Mouse (Mus musculus): ENCODE results near the gene Fbxl13. TPM values are rescaled to one million over a fixed set of nuclear protein-coding genes. Genes with fewer than 3 reads are reported as not detected.
A peak's percentile ranks its signal among the peaks of the same experiment; 100 is the strongest.

Gene Fbxl13
- total and polyA plus RNA-seq, 3 experiments: 0.14 to 0.30 (median 0.19) TPM

DNA sequence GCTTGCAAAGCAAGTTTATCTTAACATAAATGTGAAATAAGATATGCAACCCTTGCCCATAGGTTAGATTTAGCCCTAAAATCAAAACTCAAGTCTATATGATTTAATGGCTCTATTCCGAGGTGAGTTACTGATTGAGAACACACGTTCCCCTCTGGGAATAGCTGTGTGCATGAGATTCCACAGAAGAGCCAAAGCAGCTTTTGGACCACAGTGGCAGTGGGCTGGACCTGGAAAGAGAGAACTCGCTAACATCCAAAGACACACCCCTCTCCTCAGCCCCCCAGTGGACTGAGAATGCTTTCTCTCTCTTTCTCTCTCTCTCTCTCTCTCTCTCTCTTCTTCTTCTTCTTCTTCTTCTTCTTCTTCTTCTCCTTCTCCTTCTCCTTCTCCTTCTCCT lies 100.6 kb downstream of the Fbxl13 start:
- no peak overlapping the region for H3K4me3 ChIP-seq (replicated peaks in 1 of 3; ENCODE audit: low read depth in 2 of 3, low read length in 2 of 3, poor library complexity in 1 of 3)
- H3K9me3 ChIP-seq (replicated peaks; ENCODE audit: low read length): no peaks in the 10 kb centered on the region
- no peak for DNase-seq (ENCODE audit: extremely low read depth)
- dilution Hi-C loops (cut with MboI; ENCODE audit: extremely low pct_ligation_motif_present, extremely low pct_unique_long_range_greater_than_20kb, low sequenced_read_pairs) (no loop called here), in situ Hi-C loops (cut with MboI; ENCODE audit: low pct_ligation_motif_present, low pct_unique_long_range_greater_than_20kb, low sequenced_read_pairs) (no loop called here)
- no peaks in the 10 kb centered on the region for H3K27me3 ChIP-seq (replicated peaks)
- H3K36me3 ChIP-seq (replicated peaks in 1 of 2; ENCODE audit: control insufficient read depth in 1 of 2, insufficient read depth in 1 of 2, low read length in 1 of 2): no peaks in the 10 kb centered on the region
- no peak overlapping the region for H3K9ac ChIP-seq (ENCODE audit: insufficient read depth, low read depth)
- TF ChIP-seq E2F4 (IDR thresholded peaks at IDR 0.05; ENCODE audit: insufficient replicate concordance, low read depth, low read length): no peak
- TF ChIP-seq MYC (IDR thresholded peaks at IDR 0.05; ENCODE audit: low read depth, low read length): no peak
- no peak for TF ChIP-seq ZNF384 (IDR thresholded peaks at IDR 0.05; ENCODE audit: low read depth, low read length)
- no peak for TF ChIP-seq NRF1 (IDR thresholded peaks at IDR 0.05; ENCODE audit: low read depth, low read length)
- TF ChIP-seq BHLHE40 (IDR thresholded peaks at IDR 0.05; ENCODE audit: low read depth, low read length): no peak
- TF ChIP-seq UBTF (IDR thresholded peaks at IDR 0.05; ENCODE audit: low read depth, low read length): no peak
- no peak for TF ChIP-seq MAX (IDR thresholded peaks at IDR 0.05; ENCODE audit: low read length)
- TF ChIP-seq POLR2AphosphoS2 (IDR thresholded peaks at IDR 0.05; ENCODE audit: low read depth, low read length): no peak
- no peak for TF ChIP-seq SMC3 (IDR thresholded peaks at IDR 0.05; ENCODE audit: low read depth, low read length)
- TF ChIP-seq CTCF (conservative IDR thresholded peaks at IDR 0.05 in 1 of 2, IDR thresholded peaks at IDR 0.05 in 1 of 2; ENCODE audit: low read depth in 2 of 2, low read length in 2 of 2): no peak
- no peak for TF ChIP-seq TCF12 (IDR thresholded peaks at IDR 0.05; ENCODE audit: low read depth, low read length)
- no peak overlapping the region for H3K27ac ChIP-seq (ENCODE audit: insufficient read depth, low read depth)
- no peak overlapping the region for H3K4me2 ChIP-seq (ENCODE audit: insufficient read depth, low read depth, poor library complexity, severe bottlenecking)
- H3K4me1 ChIP-seq (ENCODE audit: control insufficient read depth in 1 of 2, insufficient read depth in 2 of 2): peaks cover 8 to 13% of the 10 kb centered on the region in 2 experiments
- no peaks in the 10 kb centered on the region; the same call in 1 of the 2 replicates for H3K79me2 ChIP-seq (replicated peaks; ENCODE audit: control insufficient read depth, extremely low read depth, insufficient read depth, poor library complexity, severe bottlenecking)

DNA sequence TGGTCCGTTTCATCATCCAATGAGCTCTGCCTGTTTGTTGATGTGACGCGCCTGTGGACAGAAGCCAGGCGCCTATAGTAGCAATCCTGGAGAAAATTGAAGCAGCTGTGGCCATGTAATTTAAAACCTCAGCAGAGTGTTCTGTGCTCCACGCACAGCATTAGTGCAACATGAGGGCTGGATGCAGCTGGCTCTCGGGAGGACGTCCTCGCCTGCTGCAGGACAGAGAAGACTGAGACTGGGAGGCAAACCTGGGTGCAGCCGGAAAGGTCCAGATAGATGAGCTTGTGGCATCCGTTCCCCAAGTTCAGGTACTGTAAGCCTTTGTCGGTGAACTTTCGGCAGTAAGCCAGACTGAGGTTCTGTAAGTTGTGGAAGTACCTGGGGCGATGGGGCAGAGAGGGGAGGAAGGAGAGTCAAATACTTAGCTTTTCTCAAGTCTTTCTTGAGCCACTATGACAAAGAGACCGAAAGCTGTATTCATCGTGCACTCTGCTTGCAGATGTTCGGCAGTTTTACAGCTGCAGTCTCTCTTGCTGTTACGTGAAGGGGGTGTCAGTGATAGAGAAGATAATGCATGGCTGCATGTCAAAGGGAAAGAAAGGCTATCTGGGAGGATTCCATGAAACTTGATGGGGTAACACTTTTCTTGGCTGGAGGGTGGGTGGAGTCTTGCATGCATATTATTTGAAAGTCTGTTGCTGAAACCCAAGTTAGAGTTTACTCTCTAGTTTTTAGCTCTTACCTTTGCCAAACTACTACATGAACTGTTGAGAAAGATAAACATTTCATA lies 101.8 kb downstream of the Fbxl13 start, which contains the start of gene Lrrc17:
TSS of gene Lrrc17 (plus strand) at position 151 of the 793 bp plus-strand sequence.
- Histone ChIP-seq H3K36me3 (replicated peaks in 1 of 2; ENCODE audit: control insufficient read depth in 1 of 2, insufficient read depth in 1 of 2, low read length in 1 of 2) (no peaks in the 10 kb centered on the region), H3K4me2 (ENCODE audit: insufficient read depth, low read depth, poor library complexity, severe bottlenecking) (peak within 1 kb of the TSS; percentile 32; the same call in 1 of the 2 replicates), H3K27ac (ENCODE audit: insufficient read depth, low read depth) (no peak within 1 kb of the TSS), H3K4me1 (ENCODE audit: control insufficient read depth in 1 of 2, insufficient read depth in 2 of 2) (peaks cover 8 to 13% of the 10 kb centered on the region in 2 experiments), H3K4me3 (replicated peaks in 1 of 3; ENCODE audit: low read depth in 2 of 3, low read length in 2 of 3, poor library complexity in 1 of 3) (no peak within 1 kb of the TSS), H3K9ac (ENCODE audit: insufficient read depth, low read depth) (no peak within 1 kb of the TSS), H3K9me3 (replicated peaks; ENCODE audit: low read length) (no peaks in the 10 kb centered on the region), H3K27me3 (replicated peaks) (no peaks in the 10 kb centered on the region), H3K79me2 (replicated peaks; ENCODE audit: control insufficient read depth, extremely low read depth, insufficient read depth, poor library complexity, severe bottlenecking) (no peaks in the 10 kb centered on the region; the same call in 1 of the 2 replicates)
- dilution Hi-C loops (cut with MboI; ENCODE audit: extremely low pct_ligation_motif_present, extremely low pct_unique_long_range_greater_than_20kb, low sequenced_read_pairs) (no loop called here), in situ Hi-C loops (cut with MboI; ENCODE audit: low pct_ligation_motif_present, low pct_unique_long_range_greater_than_20kb, low sequenced_read_pairs) (no loop called here)
- DNase-seq (ENCODE audit: extremely low read depth): no peak
- TF ChIP-seq CTCF (conservative IDR thresholded peaks at IDR 0.05 in 1 of 2, IDR thresholded peaks at IDR 0.05 in 1 of 2; ENCODE audit: low read depth in 2 of 2, low read length in 2 of 2) (no peak), PAX5 (IDR thresholded peaks at IDR 0.05; ENCODE audit: low read length) (no peak), ZKSCAN1 (IDR thresholded peaks at IDR 0.05; ENCODE audit: borderline replicate concordance, low read depth, low read length) (no peak), MYC (IDR thresholded peaks at IDR 0.05; ENCODE audit: low read depth, low read length) (no peak), MXI1 (IDR thresholded peaks at IDR 0.05; ENCODE audit: low read depth, low read length) (no peak), KAT2A (IDR thresholded peaks at IDR 0.05; ENCODE audit: insufficient replicate concordance, low read length) (no peak), ZMIZ1 (IDR thresholded peaks at IDR 0.05; ENCODE audit: low read depth, low read length) (no peak), RCOR1 (conservative IDR thresholded peaks at IDR 0.05; ENCODE audit: low read depth, low read length) (no peak), JUND (conservative IDR thresholded peaks at IDR 0.05; ENCODE audit: low read depth, low read length) (no peak), MAFK (IDR thresholded peaks at IDR 0.05; ENCODE audit: insufficient replicate concordance, low read length) (no peak), E2F4 (IDR thresholded peaks at IDR 0.05; ENCODE audit: insufficient replicate concordance, low read depth, low read length) (no peak), CHD1 (IDR thresholded peaks at IDR 0.05; ENCODE audit: low read depth, low read length) (no peak), ETS1 (conservative IDR thresholded peaks at IDR 0.05; ENCODE audit: low read depth, low read length) (no peak), GABPA (IDR thresholded peaks at IDR 0.05; ENCODE audit: insufficient replicate concordance, low read depth, low read length) (no peak), TBP (conservative IDR thresholded peaks at IDR 0.05; ENCODE audit: low read depth, low read length) (no peak), USF2 (conservative IDR thresholded peaks at IDR 0.05; ENCODE audit: low read depth, low read length) (no peak), ZC3H11A (IDR thresholded peaks at IDR 0.05; ENCODE audit: low read depth, low read length) (no peak), UBTF (IDR thresholded peaks at IDR 0.05; ENCODE audit: low read depth, low read length) (no peak), MAX (IDR thresholded peaks at IDR 0.05; ENCODE audit: low read length) (no peak)

Data from CH12.LX (cell line).